Mouse (Mus musculus): Measurements from ENCODE around the gene Shq1. TPM values are rescaled to one million over a fixed set of nuclear protein-coding genes. Genes with fewer than 3 reads are reported as not detected.

Gene Shq1
- polyA plus RNA-seq, 2 experiments = 5.8 to 8.7 TPM

DNA sequence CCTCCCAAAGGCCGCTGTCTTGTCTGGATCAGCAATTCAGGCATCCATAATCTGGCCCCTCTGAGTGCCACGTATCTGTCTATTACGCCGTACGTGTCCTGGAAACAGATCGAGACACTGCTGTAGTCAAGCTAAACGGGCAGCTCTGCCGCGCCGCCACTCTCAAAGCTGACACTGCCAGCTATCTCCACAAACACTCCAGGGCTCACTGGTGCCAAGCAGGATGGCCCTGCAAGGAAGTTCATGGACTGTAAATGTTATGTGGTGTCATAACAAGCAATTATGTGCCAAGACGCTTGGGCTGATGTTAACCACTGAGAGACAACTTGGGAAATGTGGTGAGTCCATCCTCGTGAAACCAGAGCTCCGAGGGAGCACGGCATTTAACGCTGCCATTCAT lies 26.3 kb downstream of the Shq1 start:
- ATAC-seq (ENCODE audit: insufficient read depth) = no peak
- no peak for DNase-seq (ENCODE audit: low read depth in 3 of 3, low spot score in 3 of 3)
- no peak overlapping the region for H3K4me3 ChIP-seq (ENCODE audit: insufficient read depth in 1 of 2, low read depth in 2 of 2, low read length in 2 of 2)

DNA sequence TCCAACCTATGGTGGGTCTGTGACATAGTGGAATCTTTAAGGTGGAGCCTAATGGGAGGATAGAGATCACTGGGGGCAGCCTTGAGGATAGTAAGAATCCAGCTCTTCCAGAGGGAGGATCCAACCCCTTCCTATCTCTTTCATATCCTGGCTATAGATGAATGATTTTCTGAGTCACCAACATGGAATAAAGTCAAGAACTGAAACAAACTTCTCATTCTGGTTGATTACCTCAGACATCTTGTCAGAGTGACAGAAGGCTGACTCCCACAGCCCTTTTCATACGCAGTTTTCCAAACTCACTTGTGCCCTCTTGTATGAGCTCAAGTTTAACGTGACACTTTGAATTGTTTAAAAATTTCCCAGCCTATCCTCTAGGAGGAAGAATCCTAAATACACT lies 28.2 kb downstream of the Shq1 start:
- Histone ChIP-seq H3K27me3 (ENCODE audit: control insufficient read depth, insufficient read depth, low read length) (no peaks in the 10 kb centered on the region), H3K27ac (no peak overlapping the region), H3K4me2 (ENCODE audit: low read depth) (no peak overlapping the region), H3K9me3 (ENCODE audit: control insufficient read depth, low read length) (no peaks in the 10 kb centered on the region), H3K4me3 (ENCODE audit: insufficient read depth in 1 of 2, low read depth in 2 of 2, low read length in 2 of 2) (no peak overlapping the region), H3K9ac (replicated peaks) (no peak overlapping the region), H3K36me3 (replicated peaks; ENCODE audit: control insufficient read depth, insufficient read depth, low read depth) (no peaks in the 10 kb centered on the region), H3K4me1 (replicated peaks; ENCODE audit: control insufficient read depth in 2 of 2, insufficient read depth in 2 of 2, low read length in 1 of 2) (no peaks in the 10 kb centered on the region)
- TF ChIP-seq CTCF (IDR thresholded peaks at IDR 0.05; ENCODE audit: low read depth) = no peak
- TF ChIP-seq EP300 (IDR thresholded peaks at IDR 0.05; ENCODE audit: low read depth) = no peak
- ATAC-seq (ENCODE audit: insufficient read depth) = no peak
- WGBS (ENCODE audit: insufficient replicate concordance) = 71% methylated on average over 2 of the region's 2 CpGs
- no peak for DNase-seq (ENCODE audit: low read depth in 3 of 3, low spot score in 3 of 3)

More for the DNA sequence above, 26.3 kb downstream of the Shq1 start:
- Histone ChIP-seq H3K27ac (no peak overlapping the region), H3K4me2 (ENCODE audit: low read depth) (no peak overlapping the region), H3K9me3 (ENCODE audit: control insufficient read depth, low read length) (no peaks in the 10 kb centered on the region), H3K27me3 (ENCODE audit: control insufficient read depth, insufficient read depth, low read length) (no peaks in the 10 kb centered on the region), H3K36me3 (replicated peaks; ENCODE audit: control insufficient read depth, insufficient read depth, low read depth) (no peaks in the 10 kb centered on the region), H3K9ac (replicated peaks) (no peak overlapping the region), H3K4me1 (replicated peaks; ENCODE audit: control insufficient read depth in 2 of 2, insufficient read depth in 2 of 2, low read length in 1 of 2) (no peaks in the 10 kb centered on the region)
- TF ChIP-seq EP300 (IDR thresholded peaks at IDR 0.05; ENCODE audit: low read depth) (no peak), CTCF (IDR thresholded peaks at IDR 0.05; ENCODE audit: low read depth) (no peak)
- 86% methylated on average over 15 of the region's 15 CpGs for WGBS (ENCODE audit: insufficient replicate concordance)

DNA sequence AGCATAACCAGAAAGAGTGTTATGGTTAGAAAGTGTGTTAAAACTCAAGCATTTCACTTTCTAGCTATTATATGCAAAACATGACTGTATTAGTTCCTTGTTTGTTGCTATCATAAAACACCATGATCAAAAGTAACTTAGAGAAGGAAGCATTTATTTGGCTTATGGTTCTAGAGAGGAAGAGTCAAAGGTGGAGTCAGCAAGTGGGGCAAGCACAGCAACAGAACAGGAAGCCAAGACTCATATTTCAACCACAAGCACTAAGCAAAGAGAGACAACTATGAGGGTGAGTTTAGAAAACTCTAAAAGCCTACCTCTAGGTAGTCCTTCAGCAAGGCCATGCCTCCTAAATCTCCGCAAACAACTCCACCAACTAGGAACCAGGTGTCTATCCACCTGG lies 30.4 kb downstream of the Shq1 start:
- no peak overlapping the region for H3K4me3 ChIP-seq (ENCODE audit: insufficient read depth in 1 of 2, low read depth in 2 of 2, low read length in 2 of 2)
- H3K36me3 ChIP-seq (replicated peaks; ENCODE audit: control insufficient read depth, insufficient read depth, low read depth) = no peaks in the 10 kb centered on the region
- ATAC-seq (ENCODE audit: insufficient read depth) = no peak
- H3K27me3 ChIP-seq (ENCODE audit: control insufficient read depth, insufficient read depth, low read length) = no peaks in the 10 kb centered on the region
- no peak overlapping the region for H3K4me2 ChIP-seq (ENCODE audit: low read depth)
- no peak for DNase-seq (ENCODE audit: low read depth in 3 of 3, low spot score in 3 of 3)
- H3K4me1 ChIP-seq (replicated peaks; ENCODE audit: control insufficient read depth in 2 of 2, insufficient read depth in 2 of 2, low read length in 1 of 2) = no peaks in the 10 kb centered on the region
- WGBS (ENCODE audit: insufficient replicate concordance) = 87% methylated on average over 1 of the region's 1 CpGs
- no peaks in the 10 kb centered on the region for H3K9me3 ChIP-seq (ENCODE audit: control insufficient read depth, low read length)
- no peak overlapping the region for H3K27ac ChIP-seq
- no peak for TF ChIP-seq CTCF (IDR thresholded peaks at IDR 0.05; ENCODE audit: low read depth)
- TF ChIP-seq EP300 (IDR thresholded peaks at IDR 0.05; ENCODE audit: low read depth) = no peak
- H3K9ac ChIP-seq (replicated peaks) = no peak overlapping the region

DNA sequence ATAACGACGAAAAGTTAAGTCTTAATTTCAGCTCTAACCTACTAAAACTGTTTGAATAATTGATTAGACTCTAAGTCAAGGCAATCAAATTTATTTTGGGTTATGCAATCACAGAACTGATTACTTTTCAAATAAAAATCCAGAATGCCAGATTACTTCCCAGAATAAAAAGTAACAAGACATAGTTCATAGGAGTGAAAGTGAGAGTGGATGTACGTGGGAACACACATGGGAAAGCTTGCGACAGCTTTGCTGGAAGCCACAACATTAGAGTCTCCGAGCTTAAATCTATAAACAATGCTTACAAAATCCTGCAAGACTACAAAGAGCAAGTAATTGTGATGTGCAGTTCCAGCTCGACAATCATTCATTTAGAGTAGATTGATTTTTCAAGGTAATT lies 41.9 kb downstream of the Shq1 start:
- no peak overlapping the region for H3K4me2 ChIP-seq (ENCODE audit: low read depth)
- H3K4me3 ChIP-seq (ENCODE audit: insufficient read depth in 1 of 2, low read depth in 2 of 2, low read length in 2 of 2) = no peak overlapping the region
- no peaks in the 10 kb centered on the region for H3K27me3 ChIP-seq (ENCODE audit: control insufficient read depth, insufficient read depth, low read length)
- H3K9me3 ChIP-seq (ENCODE audit: control insufficient read depth, low read length) = no peaks in the 10 kb centered on the region
- H3K27ac ChIP-seq = no peak overlapping the region
- DNase-seq (ENCODE audit: low read depth in 3 of 3, low spot score in 3 of 3) = no peak
- no peaks in the 10 kb centered on the region; the same call in 1 of the 2 replicates for H3K36me3 ChIP-seq (replicated peaks; ENCODE audit: control insufficient read depth, insufficient read depth, low read depth)
- WGBS (ENCODE audit: insufficient replicate concordance) = 71% methylated on average over 6 of the region's 6 CpGs
- no peak overlapping the region for H3K9ac ChIP-seq (replicated peaks)
- no peak for ATAC-seq (ENCODE audit: insufficient read depth)
- TF ChIP-seq EP300 (IDR thresholded peaks at IDR 0.05; ENCODE audit: low read depth) (no peak), CTCF (IDR thresholded peaks at IDR 0.05; ENCODE audit: low read depth) (no peak)
- peaks cover 7 to 15% of the 10 kb centered on the region in 2 experiments for H3K4me1 ChIP-seq (replicated peaks; ENCODE audit: control insufficient read depth in 2 of 2, insufficient read depth in 2 of 2, low read length in 1 of 2)

DNA sequence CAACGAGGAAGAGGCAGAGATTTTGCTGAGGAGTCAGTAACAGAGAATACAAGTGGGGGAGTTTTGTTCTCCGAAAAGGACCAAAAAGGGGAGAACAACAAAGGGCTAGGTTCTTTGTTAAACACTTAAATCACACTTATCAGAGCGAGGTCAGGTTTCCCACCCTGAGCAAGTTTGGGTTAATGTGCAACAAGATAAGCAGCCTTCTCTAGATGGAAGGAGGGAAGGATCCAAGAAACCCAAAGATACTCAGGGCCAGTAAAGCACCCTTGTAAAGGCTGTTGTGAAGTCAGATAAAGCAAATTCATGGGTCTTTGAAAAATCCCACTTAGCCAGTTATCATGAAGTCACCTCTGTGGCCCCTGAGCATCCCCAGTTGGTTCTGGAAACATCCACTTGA lies 42.7 kb downstream of the Shq1 start:
- Histone ChIP-seq H3K9ac (replicated peaks) (no peak overlapping the region), H3K27me3 (ENCODE audit: control insufficient read depth, insufficient read depth, low read length) (no peaks in the 10 kb centered on the region), H3K4me2 (ENCODE audit: low read depth) (no peak overlapping the region), H3K4me3 (ENCODE audit: insufficient read depth in 1 of 2, low read depth in 2 of 2, low read length in 2 of 2) (no peak overlapping the region), H3K4me1 (replicated peaks; ENCODE audit: control insufficient read depth in 2 of 2, insufficient read depth in 2 of 2, low read length in 1 of 2) (peaks cover 15 to 24% of the 10 kb centered on the region in 2 experiments), H3K36me3 (replicated peaks; ENCODE audit: control insufficient read depth, insufficient read depth, low read depth) (no peaks in the 10 kb centered on the region; the same call in 1 of the 2 replicates), H3K9me3 (ENCODE audit: control insufficient read depth, low read length) (no peaks in the 10 kb centered on the region), H3K27ac (no peak overlapping the region)
- peak in 1 of 3 experiments; percentile 32 for DNase-seq (ENCODE audit: low read depth in 3 of 3, low spot score in 3 of 3)
- peak; percentile 39; the same call in 1 of the 2 replicates for ATAC-seq (ENCODE audit: insufficient read depth)
- TF ChIP-seq CTCF (IDR thresholded peaks at IDR 0.05; ENCODE audit: low read depth) (no peak), EP300 (IDR thresholded peaks at IDR 0.05; ENCODE audit: low read depth) (peak; percentile 45; the same call in 1 of the 2 replicates)
- 23% methylated on average over 3 of the region's 3 CpGs for WGBS (ENCODE audit: insufficient replicate concordance)
